Mouse (Mus musculus) intestine, embryonic 14.5 days (tissue): ENCODE measurements around the gene Ppp1r37. TPM values are rescaled to one million over a fixed set of nuclear protein-coding genes. Genes with fewer than 3 reads are reported as not detected.

Source experiments
- ATAC-seq: fragments of 200-750 bp; cut with Nextera tagmentation; replicated peaks from 2 replicates; pipeline ENCODE4 v1.8.0; 2017; ENCODE audit warnings: low read depth, moderate number of reproducible peaks, moderate TSS enrichment, moderate library complexity; ENCODE audit not compliant: low FRiP score, low TSS enrichment
- DNase-seq: peaks from one replicate; pipeline ENCODE4 v3.0.0-alpha.2; 2018; ENCODE audit warnings: low spot score
- H3K27ac ChIP-seq: fragments of 300-500 bp; sonication (generic); 2 replicates; pipeline ENCODE4 v1.5.1; 2014; ENCODE audit warnings: low read depth, mild to moderate bottlenecking, control low read depth
- H3K27me3 ChIP-seq: fragments of 300-500 bp; sonication (generic); replicated peaks from 2 replicates; pipeline ENCODE4 v1.6.1; 2014; ENCODE audit warnings: low read length, control low read depth; ENCODE audit not compliant: control insufficient read depth, insufficient read depth
- H3K36me3 ChIP-seq: fragments of 300-500 bp; sonication (generic); 2 replicates; pipeline ENCODE4 v1.6.1; 2014; ENCODE audit warnings: low read length, control low read depth; ENCODE audit not compliant: control insufficient read depth, insufficient read depth
- H3K4me1 ChIP-seq: fragments of 300-500 bp; sonication (generic); replicated peaks from 2 replicates; pipeline ENCODE4 v1.6.1; 2014; ENCODE audit warnings: low read length, control low read depth, mixed read lengths; ENCODE audit not compliant: control insufficient read depth, insufficient read depth
- H3K4me2 ChIP-seq: fragments of 300-500 bp; sonication (generic); 2 replicates; pipeline ENCODE4 v1.6.1; 2014; ENCODE audit warnings: low read length
- H3K4me3 ChIP-seq: fragments of 300-500 bp; sonication (generic); 2 replicates; pipeline ENCODE4 v1.5.1; 2014; ENCODE audit warnings: low read depth, low read length, control low read depth, mixed read lengths
- H3K9ac ChIP-seq: fragments of 300-500 bp; sonication (generic); 2 replicates; pipeline ENCODE4 v1.6.1; 2014; ENCODE audit warnings: mild to moderate bottlenecking, low read length
- H3K9me3 ChIP-seq: fragments of 300-500 bp; sonication (generic); 2 replicates; pipeline ENCODE4 v1.6.1; 2016; ENCODE audit warnings: low read length, control low read depth; ENCODE audit not compliant: control insufficient read depth
- WGBS: fragments of 180-500 bp; shearing (Covaris S2); extraction: QIAGEN DNeasy Blood & Tissue Kit; methylation state at CpG from one replicate; pipeline ENCODE4 v1.1.7; 2014; 5-methylcytosine and 5-hydroxymethylcytosine counted together
- polyA plus RNA-seq: library from polyadenylated mRNA; unstranded; fragments of >200 nt; fragmentation: Nextera tagmentation; extraction: Ambion mirVana; gene quantifications from 2 replicates; pipeline ENCODE4 v1.2.1, GENCODE M21; 2014

Gene Ppp1r37
- polyA plus RNA-seq, 1 experiment from 2014 or later: 4.4 TPM

- H3K4me1 ChIP-seq: peaks cover 12% of the 10 kb centered on the region
- peak overlapping the region; percentile 90 for H3K4me3 ChIP-seq
- peak; percentile 75 for DNase-seq
- no peaks in the 10 kb centered on the region for H3K36me3 ChIP-seq
- ATAC-seq: no peak
- no peaks in the 10 kb centered on the region for H3K9me3 ChIP-seq
- peak overlapping the region; percentile 86 for H3K9ac ChIP-seq
- no peak overlapping the region for H3K27ac ChIP-seq
- peak overlapping the region; percentile 95 for H3K4me2 ChIP-seq
- no peaks in the 10 kb centered on the region for H3K27me3 ChIP-seq
- under 1% methylated on average over 71 of the region's 71 CpGs for WGBS
Measured at GRCm38 (mm10) chr7:19506969-19507611, 55.8 kb downstream of the Ppp1r37 start.

DNA sequence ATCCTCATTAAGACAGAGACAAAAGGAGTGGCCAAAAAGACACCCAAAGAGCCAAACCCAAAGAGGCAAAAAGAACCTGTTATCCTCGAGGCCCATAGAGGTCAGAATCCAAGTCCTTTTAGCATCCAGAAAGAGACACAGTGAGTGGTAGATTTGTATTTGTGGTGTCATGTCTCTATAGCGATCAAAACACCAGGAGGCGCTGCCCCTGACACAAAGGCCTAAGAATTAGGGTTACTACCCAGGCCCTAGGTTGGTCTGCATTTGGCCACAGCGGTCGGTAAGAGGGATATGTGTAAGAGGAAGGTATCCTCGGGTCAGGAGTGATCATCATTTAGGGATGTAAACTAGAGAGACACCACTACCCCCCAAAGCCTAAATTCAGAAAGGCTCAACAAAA is 56.5 kb downstream of the Ppp1r37 start:
- no peak for ATAC-seq
- Histone ChIP-seq H3K27me3 (no peaks in the 10 kb centered on the region), H3K9ac (no peak overlapping the region), H3K36me3 (no peaks in the 10 kb centered on the region), H3K4me3 (peak overlapping the region; percentile 90; the same call in 1 of the 2 replicates), H3K4me1 (peaks cover 12% of the 10 kb centered on the region), H3K4me2 (no peak overlapping the region), H3K9me3 (no peaks in the 10 kb centered on the region), H3K27ac (no peak overlapping the region)
- DNase-seq: no peak
- WGBS: 43% methylated on average over 6 of the region's 6 CpGs

DNA sequence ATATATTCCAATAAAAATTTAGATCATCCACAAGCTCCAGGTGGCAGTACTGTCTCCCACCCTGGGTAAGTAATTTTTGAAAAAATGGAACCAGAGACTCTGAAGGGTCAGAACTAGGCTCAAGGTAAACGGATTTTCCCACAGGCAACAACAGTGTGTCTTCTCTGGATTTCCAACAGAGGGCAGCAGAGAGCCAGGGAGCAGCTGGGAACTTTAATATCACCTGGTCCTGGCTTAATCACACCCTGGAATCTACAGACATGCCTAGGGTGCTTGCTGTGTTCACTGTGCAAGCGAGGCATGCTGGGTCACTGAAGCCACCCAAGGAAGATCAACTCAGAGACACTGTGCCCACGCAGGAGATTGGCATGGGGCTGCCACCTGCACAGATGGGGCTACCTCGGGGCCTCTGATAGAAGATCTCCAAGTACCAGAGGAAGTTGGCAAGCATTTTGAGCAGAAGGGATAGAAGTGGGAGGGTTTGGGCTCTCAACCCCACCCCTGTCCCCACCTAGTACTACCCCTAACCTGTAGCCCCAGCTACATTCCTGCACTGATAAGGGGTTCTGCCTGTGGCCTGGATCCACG is 59.3 kb downstream of the Ppp1r37 start:
- Histone ChIP-seq H3K36me3 (no peaks in the 10 kb centered on the region), H3K4me1 (peaks cover 4% of the 10 kb centered on the region), H3K9ac (no peak overlapping the region), H3K4me3 (no peak overlapping the region), H3K27me3 (no peaks in the 10 kb centered on the region), H3K9me3 (no peaks in the 10 kb centered on the region), H3K4me2 (no peak overlapping the region), H3K27ac (no peak overlapping the region)
- ATAC-seq: no peak
- DNase-seq: no peak
- 37% methylated on average over 5 of the region's 5 CpGs for WGBS

DNA sequence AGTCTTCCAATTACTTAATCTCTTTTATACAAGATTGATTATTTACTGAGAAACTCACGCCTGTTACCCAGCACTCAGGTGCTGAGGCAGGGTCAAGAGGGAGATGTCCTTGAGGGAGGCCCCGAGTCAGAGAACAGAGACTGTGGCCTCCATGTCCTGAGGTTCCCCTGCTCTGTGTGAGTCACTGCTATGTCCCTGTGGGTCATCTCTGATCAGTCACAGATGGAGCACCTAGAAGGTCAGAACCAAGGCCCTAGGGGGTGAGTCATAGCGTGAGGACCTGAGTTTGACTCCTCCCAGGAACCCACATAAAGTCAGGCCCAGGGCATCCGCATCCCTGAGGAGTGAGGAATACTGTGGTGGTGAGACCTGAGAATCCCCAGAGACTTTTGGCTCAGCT is 61.2 kb downstream of the Ppp1r37 start:
- no peak overlapping the region for H3K4me3 ChIP-seq
- H3K27me3 ChIP-seq: no peaks in the 10 kb centered on the region
- H3K27ac ChIP-seq: no peak overlapping the region
- no peak overlapping the region for H3K4me2 ChIP-seq
- no peak for DNase-seq
- H3K9ac ChIP-seq: no peak overlapping the region
- H3K9me3 ChIP-seq: no peaks in the 10 kb centered on the region
- ATAC-seq: no peak
- H3K4me1 ChIP-seq: no peaks in the 10 kb centered on the region
- H3K36me3 ChIP-seq: no peaks in the 10 kb centered on the region
- 71% methylated on average over 4 of the region's 4 CpGs for WGBS

DNA sequence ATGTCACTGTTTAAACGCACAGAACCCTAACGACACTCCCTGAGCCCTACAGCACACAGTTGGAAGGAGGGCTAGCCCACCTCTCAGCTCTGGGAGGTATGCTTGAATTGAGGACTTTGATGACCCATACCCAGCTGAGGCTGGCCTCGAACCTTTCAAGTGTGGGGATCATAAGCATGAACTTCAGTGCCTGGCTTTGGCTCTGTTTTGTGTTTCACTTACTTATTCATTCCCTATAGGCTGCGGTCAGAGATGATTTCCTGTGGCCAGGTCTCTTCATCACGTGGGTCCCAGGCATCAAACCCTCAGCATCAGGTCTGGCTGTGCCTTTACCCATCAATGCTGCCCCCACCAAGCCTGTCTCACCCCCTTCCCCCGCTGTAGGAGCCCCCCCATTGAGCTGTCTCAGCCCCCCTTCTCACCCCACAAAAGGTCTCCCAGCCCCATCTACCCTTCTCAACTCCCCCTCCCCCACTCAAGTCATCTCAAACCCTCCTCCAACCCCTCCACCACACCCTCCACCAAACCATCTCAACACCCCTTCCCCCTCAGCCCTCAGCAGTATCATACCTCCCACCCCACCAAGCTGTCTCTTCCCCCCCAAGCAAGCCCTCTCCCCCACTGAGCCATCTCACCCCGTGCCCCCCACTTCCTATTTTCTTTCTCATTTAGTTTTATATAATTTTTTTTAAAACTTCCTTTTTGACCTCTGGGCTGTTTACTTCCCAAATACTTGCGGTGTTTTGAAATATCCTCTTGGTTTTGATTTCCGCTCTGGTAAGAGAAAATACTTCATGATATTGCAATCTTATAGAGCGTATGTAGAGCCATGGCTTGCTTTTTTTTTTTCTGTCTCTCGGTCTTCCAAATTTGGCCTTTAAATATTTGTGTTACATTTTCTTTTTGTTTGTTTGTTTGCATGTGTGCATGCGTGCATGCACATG is 62.2 kb downstream of the Ppp1r37 start:
- ATAC-seq (no peak), DNase-seq (no peak)
- no peak overlapping the region for H3K4me2 ChIP-seq
- H3K4me1 ChIP-seq: no peaks in the 10 kb centered on the region
- no peak overlapping the region for H3K4me3 ChIP-seq
- H3K36me3 ChIP-seq: no peaks in the 10 kb centered on the region
- no peak overlapping the region for H3K9ac ChIP-seq
- no peaks in the 10 kb centered on the region for H3K27me3 ChIP-seq
- no peak overlapping the region for H3K27ac ChIP-seq
- H3K9me3 ChIP-seq: no peaks in the 10 kb centered on the region
- WGBS: 73% methylated on average over 12 of the region's 12 CpGs

DNA sequence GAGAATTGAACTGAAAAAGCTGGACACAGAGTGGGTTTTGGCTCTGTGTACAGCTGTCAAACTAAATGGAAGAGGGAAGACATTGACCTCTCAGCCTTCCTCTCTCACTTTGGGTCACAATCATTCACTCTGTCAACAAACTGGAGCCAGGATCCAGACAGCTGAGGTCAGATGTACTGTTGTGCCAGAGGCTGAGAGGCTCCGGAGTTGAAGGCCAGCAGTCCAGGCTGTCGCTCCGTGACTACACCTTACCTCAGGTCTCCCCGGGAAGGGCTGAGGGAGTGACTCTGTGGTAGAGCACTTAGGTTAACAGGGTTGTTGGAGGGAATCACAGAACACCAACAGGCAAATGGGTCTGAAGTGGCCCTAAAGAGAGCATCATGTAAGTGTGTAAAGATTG is 64.5 kb downstream of the Ppp1r37 start:
- H3K4me2 ChIP-seq: no peak overlapping the region
- H3K36me3 ChIP-seq: no peaks in the 10 kb centered on the region
- H3K27ac ChIP-seq: no peak overlapping the region
- 44% methylated on average over 4 of the region's 4 CpGs for WGBS
- H3K4me1 ChIP-seq: no peaks in the 10 kb centered on the region
- DNase-seq (no peak), ATAC-seq (no peak)
- H3K9ac ChIP-seq: no peak overlapping the region
- H3K4me3 ChIP-seq: no peak overlapping the region
- 0 out of 2 replicates have a peak, but pooled peaks cover 3% of the 10 kb centered on the region for H3K27me3 ChIP-seq
- H3K9me3 ChIP-seq: no peaks in the 10 kb centered on the region

DNA sequence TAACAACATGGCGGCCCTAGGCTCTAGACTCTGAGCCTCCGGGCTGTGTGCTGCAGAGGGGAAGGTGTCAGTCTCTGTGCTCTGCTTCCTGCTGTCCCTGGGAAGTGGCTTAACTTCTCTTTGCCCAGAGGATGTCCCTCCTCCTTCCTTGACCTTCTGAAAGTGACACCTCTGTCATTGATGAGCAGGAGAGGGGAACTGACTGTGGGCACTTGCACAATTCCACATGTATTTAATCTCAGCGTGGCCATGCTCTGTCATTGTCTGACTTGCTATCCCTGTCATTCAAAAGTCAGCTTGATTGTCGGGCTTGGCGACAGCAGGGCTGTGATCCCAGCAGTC is 66.7 kb downstream of the Ppp1r37 start:
- WGBS: 76% methylated on average over 5 of the region's 5 CpGs
- Histone ChIP-seq H3K9me3 (no peaks in the 10 kb centered on the region), H3K27ac (no peak overlapping the region), H3K4me3 (no peak overlapping the region), H3K9ac (no peak overlapping the region), H3K27me3 (peaks cover 12% of the 10 kb centered on the region), H3K36me3 (no peaks in the 10 kb centered on the region), H3K4me1 (no peaks in the 10 kb centered on the region), H3K4me2 (no peak overlapping the region)
- DNase-seq: no peak
- ATAC-seq: no peak

- no peak for DNase-seq
- H3K9ac ChIP-seq: no peak overlapping the region
- WGBS: 47% methylated on average over 20 of the region's 20 CpGs
- H3K9me3 ChIP-seq: no peaks in the 10 kb centered on the region
- no peak overlapping the region for H3K27ac ChIP-seq
- no peak overlapping the region for H3K4me3 ChIP-seq
- H3K27me3 ChIP-seq: peaks cover 17% of the 10 kb centered on the region
- no peaks in the 10 kb centered on the region for H3K4me1 ChIP-seq
- H3K4me2 ChIP-seq: no peak overlapping the region
- H3K36me3 ChIP-seq: no peaks in the 10 kb centered on the region
- no peak for ATAC-seq
Measured at GRCm38 (mm10) chr7:19495521-19496213, 67.2 kb downstream of the Ppp1r37 start.
